Mouse (Mus musculus) lung, postnatal 25 days (tissue): ENCODE data around the gene Tmem270.
A peak's percentile ranks its signal among the peaks of the same experiment; 100 is the strongest.

Source experiments
- DNase-seq: peaks from one replicate; pipeline ENCODE4 v3.0.0; 2022; ENCODE audit warnings: low spot score

Gene Tmem270

DNA sequence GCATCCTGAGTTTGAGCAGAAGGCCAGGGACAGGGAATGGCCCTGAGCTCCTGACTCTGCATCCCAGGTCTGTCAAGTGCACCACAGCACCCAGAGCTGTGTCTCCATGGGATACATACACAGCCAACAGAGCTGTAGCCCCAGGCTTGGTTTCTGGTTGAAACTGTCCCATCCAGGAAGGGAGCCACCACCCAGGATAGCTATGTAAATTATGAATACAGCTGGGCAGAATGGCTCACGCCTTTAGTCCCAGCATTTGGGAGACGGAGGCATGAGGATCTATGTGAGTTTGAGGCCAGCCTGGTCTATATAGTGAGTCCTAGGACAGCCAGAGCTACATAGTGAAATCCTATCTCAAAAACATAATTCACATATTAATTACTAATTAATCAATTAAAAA lies 23.5 kb upstream of the Tmem270 start:
- no peak for DNase-seq

DNA sequence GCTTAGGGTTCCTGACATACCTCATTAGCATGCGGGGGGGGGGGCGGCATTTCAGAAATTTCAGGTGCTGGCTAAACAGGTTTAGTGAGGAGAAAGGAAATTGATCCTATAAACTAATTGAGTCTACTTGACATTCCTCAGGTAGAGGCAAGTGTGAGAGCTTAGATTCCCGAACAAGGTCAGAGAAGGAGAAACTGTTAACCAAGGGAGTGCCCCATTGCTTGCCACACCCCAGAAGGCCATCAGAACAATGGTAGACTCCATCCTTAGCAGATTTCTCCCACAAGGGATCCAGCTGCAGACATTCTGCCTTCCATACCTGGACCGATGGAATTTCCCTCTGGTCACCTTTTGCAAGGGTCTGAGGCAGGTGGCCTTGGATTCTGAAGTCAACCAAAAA lies 20.2 kb upstream of the Tmem270 start:
- DNase-seq, result no peak

DNA sequence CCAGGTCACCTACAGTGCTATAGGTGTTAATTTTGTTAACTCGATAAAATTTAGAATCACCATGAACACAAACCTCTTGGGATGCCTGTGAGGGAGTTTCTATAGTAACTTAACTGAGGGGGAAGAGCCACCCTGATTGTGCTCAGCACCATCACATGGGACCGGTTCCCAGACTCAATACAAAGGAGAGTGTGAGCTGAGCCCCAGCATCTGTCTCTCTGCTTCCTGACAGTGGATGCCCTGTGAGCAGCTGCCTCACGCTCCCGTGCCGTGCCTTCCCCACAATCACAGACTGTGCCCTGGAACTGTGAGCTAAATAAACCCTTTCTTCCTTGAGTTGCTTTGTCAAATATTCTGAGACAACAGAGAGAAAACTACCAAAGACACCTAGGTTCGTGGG lies 16.6 kb upstream of the Tmem270 start:
- no peak for DNase-seq

DNA sequence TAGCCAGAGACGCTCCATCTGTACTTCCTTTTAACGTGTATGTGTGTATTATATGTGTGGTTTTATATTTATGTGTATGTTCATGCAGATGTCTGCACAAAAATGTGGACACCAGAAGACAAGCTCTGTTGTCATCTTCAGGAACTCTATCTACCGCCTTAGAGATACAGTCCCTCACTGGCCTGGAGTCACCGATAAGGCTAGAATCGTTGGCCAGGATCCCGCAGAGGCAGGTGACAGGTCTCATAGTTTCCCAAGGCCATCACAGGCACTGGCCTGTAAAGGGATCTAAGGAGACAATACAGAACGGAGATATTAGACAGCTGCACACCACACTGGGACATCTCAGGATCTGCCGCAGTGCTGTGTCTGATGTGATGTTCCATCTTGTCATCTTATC lies 14.6 kb upstream of the Tmem270 start:
- no peak for DNase-seq

DNA sequence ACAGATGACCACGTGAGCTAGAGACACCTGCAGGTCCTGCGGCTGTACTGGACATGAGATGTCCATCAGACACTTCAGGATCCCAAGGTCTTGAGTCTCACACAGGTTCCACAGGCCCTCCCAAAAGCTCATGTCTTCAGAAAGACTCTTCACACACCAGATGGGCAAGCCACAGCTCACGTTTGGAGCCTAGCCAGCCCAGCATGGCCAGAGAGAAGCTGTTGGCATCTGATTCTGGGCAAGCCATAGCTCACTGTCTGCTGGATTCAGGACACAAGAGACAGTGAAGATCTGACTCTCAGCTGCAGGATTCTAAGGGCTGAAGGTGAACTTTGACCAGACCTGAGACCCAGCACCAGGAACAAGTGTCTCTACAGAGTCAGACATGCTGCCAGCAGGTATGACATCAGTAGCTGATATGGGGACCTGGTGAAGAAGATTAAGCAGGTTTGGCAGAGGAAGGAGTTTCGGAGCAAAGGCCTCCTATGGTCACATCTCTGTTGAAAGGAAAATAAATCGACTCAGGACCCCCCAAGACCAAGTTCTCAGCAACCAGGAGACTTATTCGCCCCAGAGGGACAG lies 13.7 kb upstream of the Tmem270 start:
- DNase-seq, result no peak

DNA sequence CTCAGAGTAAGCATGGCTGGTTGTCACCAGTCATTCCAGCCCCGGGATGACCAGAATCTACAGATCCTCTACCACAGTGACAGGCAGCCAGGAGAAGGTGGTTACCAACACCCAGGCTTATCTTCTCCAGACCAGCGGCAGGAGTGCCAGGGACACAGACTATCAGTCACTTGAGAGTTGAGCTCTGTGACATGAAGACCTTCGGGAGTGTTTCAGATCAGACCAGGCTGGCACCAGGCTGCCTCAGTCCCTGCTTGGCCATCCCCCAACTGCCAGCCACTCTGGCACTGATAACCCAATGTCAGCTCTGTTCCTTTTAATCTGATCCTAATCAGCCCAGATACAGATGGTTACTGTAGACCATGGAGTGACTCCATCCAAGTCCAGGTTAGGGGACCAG lies 12.6 kb upstream of the Tmem270 start:
- DNase-seq, result no peak

DNA sequence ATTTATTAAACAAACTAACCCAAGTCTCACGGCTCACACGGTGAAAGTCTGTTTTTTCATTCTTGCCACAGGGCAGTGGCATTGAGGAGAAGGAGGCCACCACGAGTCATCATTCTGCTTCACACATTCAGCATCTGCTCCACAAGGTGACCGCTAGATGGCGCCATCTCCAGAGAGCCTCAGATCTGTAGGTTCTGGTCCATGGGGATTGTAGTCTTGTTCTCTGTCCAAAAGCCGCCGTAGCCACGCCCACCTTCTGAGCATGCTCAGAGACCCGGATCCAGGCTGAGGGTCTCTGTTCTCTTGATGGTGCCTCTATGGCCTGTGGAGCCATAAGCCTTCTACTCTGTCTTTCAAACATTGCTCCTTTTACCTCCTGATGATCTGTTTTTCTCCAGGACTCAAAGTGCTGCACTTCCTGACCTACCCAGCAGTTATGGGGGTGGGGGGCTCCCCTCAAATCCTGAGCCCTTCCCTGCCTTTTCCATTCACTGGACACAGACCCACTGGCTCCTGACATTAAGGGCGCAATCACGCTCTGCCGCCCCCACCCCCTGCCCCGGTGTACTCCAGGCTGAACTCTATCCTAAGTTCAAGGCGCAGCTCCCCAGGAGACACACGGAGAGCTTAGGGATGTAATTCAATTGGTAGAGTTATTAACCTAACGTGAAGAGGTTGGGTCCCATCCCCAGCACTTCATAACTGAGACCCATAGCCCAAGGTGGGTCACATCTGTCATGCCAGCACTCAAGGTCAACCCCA lies 11.7 kb upstream of the Tmem270 start:
- DNase-seq, result peak; percentile 71

DNA sequence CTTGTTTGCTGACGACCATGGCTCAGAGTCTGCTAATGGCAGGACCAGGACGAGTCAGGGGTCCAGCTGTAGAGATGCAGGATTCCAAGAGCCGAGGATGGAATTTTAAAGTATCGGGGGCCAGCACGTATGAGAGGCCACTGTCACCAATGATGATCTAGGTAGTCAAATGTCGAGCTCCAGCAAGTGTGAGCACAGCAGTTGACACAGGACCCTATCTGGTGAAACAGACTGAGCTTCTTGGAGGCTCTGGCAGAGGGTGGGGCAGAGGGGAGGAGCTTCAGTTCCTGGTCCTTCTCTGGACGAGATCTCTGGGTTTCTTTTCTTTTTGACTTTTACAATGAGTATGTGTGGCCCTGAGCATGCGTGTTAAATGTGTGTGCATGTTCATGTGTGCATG lies 8.8 kb upstream of the Tmem270 start, which contains the start of gene Cldn13:
Gene Cldn13, minus strand, starts transcription at position 216 of the 400 bp plus-strand sequence.
- no peak for DNase-seq

DNA sequence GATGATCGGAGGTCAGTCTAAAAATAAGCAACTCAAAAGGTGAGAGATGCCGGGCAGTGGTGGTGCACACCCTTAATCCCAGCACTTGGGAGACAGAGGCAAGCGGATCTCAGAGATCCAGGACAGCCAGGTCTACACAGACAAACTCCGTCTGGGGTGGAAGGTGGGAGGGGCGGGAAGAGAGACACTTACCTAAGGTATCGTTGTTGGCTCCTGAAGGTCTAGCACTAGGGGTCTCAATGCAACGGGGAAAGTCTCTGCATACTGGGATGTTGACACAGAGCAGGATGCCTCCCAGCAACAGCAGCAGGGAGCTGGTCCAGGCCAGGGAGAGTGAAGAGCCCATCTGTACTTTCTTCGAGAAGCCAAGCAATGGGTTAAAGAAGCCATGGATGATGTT lies 8.0 kb upstream of the Tmem270 start:
- no peak for DNase-seq

DNA sequence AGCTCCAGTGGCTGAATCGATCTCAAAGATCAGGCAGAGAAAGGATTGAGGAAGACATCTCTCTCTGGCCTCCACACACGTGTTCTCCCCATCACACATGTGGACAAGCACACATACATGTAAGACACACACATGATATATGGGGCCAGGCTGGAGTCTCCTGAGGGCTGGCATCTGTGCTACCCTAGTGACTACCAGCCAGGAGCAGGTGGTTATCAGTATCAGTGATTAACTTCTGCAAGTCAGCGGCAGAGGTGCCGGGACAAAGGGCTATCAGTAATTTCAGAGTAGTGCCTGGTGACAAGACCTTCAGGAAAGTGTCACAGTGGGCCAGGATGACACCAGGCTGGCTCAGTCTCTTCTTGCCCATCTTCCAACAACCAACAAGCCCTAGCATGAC lies 7.2 kb upstream of the Tmem270 start:
- DNase-seq, result no peak

DNA sequence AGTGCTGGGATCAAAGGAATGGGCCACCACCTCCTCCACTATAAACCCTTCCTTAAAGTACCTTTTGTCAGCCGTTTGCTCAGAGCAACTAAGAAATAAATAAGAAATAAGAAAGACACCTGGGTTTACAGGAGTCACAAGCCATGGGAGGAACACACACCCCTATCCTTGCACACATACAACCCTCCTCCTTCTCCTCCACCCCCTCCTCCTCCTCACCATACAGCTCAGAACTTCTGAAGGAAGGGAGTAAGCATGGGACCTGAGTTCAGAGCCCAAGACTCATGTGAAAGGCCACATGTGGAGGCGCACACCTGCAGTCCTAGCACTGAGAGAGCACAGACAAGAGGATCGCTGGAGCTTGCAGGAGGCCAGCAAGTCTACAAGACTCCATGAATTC lies 6.8 kb upstream of the Tmem270 start:
- no peak for DNase-seq

DNA sequence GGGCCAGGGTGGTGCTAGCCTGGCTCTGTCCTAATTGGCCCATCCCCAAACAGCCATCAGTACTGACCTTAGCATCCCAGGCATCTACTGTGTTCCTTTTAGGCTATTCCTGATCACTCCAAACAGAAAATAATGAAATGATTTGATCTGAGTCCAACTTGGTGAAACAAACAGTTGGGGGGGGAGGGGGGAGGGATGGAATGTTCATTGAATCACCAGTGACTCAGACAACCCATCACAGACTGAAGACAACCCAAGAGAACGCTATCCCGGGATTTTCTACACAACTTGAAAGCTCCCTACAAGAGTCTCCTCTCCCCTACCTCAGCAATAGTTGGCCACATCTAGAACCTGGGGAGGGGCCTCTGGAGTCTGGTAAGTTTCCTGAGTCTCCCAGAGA lies 5.4 kb upstream of the Tmem270 start:
- no peak for DNase-seq

DNA sequence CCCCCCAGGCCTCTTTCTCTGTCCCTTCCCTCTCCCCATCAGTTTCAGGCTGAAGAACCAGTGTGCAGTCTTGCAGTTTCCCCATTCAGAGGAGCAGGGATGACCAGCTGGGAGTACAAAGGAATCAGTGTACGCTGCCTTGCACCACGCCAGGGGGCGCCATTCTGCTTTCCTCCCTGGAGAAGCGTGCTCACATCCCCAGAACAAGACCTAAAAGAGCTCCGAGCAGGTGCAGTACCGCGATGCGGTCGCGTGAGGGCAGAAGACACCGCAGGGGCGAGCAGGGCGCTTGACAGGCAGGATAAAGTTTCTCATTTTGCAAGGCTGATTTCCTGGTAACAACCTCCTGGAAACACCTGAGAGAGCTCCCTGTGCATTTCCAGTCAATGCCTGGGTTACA lies 602 bp upstream of the Tmem270 start:
- DNase-seq, result peak; percentile 93

DNA sequence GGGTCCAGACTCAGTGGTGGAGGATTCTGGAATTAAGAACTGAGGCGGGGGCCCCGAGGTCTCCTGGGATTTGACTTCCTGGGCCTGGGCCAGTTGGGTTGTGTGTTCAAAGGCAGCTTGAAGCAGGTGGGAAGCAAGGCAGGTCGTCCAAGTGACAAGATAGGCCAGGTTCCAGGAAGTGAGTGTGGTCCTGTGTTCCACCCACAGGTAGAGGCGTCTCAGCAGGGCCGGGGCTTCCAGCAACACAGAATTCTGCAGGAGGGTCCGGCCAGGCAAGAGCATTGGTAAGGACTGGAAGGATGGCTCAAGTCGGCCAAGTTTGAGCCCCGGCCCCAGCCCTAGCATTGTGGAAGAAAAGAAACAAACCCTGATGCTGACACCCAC lies 4.9 kb downstream of the Tmem270 start:
- DNase-seq, result no peak

DNA sequence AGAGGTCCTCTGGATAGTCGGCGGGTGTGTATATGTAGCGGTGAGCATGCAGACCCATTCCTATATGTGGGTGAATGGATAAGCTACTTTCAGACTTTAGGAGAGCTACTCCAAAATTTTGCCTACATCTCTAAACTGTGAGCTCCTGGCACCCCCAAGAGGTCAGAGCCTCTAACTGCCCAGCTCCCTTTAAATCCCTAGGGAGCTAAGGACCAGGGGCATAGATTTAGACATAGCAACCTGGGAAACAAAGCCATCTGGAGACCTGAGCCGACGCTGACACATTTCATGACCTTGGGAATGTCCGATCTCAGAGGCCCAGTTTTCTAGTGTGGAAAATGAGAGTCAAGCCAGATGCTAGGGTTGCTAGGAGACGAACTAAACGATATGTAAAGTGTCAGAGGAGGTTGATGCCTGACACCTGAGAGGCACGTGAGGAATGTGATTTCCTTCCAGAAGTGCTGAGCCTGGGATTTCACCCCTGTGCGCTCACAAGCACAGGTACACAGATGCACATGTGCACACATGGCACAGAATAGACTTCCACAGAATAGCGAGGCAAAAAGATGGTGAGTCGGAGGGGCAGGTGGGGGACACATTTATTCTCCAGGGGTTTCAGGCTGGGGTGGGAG lies 5.4 kb downstream of the Tmem270 start:
- DNase-seq, result peak; percentile 65

DNA sequence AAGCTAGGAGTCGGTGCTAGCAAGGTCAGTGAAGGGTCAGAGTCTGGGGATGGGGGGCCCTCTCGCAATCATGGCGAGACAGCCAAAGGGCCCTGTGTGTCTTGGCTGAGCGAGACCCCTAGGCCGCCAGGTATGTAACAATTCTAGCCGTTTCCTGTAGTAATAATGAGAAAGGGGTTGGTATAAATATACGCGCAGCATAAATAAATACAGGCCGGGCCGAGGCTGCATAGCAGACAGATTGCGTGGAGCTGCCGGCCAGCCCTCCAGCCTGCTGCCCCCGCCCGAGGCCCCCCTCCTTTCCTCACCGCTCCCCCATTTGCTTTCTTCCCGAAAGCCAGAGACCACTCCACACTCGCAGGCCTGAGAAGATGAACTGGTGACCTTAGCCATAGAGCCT lies 8.9 kb downstream of the Tmem270 start:
- no peak for DNase-seq

DNA sequence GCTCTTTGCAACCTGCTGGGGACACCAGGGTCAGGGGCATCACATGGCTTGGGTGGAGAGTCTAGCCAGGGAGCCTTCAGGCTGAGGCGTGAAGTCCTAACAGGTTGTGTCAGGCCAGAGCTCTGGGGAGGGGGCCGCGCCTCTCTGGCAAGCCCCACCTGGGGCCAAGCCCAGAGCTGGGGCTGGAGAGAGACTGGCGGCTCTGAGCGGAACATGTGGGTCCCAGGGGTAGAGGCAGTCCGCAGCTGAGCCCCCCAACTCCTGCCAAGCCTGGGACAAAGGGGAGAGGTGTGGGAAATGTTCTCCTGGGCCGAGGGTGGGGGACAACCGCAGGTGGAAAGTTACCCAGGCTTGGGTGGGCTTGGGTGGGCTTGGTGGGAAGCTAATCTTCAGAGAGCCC lies 9.6 kb downstream of the Tmem270 start:
- DNase-seq, result no peak

DNA sequence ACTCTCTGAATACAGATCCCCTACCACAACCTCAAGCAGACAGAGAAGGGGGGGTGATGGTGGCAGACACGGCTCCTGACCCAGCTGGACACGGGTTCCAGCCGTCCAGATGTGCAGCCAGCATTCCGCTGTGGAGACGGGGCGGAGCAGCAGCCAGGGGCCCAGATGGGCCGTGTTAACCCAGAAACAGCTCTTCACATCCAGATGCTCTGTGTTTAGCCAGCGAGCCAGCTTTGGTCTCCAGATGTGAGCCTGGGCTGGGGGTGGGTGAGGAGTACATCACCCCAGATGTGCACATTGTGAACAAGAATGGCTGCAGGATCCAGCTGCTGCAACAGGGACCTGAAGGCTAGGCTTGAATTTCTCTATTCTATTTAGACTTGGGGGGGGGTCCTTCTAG lies 11.2 kb downstream of the Tmem270 start:
- DNase-seq, result peak; percentile 31

DNA sequence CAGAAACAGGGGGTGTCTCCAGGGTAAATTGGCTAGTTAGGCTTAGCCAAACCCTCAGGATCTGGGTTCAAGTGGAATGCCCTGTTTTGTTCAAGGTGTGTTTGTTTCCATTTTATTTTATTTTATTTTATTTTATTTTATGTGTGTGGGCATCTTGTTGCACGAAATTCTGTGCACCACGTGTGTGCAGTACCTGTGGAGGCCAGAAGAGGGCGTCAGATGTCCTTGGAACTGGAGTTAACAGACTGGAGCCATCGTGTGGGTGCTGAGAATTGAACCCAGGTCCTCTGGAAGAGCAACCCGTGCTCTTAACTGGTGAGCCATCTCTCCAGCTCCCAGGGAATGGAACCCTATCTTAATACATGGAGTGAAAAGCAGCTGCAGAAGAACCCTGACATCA lies 13.8 kb downstream of the Tmem270 start:
- no peak for DNase-seq

DNA sequence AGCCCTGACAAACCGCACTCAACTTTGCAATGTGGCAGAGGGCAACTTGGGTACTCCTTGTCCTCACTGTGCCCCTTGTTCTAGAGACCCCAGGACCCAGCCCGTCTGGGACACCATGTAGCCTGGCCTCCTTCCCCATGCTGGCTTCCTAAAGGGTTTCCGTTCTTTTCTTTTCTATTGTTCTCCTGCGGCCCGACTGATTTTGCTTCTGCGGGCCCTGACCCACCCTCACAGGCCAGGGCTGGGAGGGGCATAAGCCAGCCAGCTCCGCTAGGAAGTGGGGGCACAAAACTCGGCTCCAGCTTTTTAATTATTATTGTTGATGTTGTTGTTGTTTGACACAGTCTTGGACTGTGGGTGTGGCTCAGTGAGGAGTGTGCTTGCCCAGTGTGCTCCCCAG lies 15.0 kb downstream of the Tmem270 start:
- DNase-seq, result peak; percentile 75

DNA sequence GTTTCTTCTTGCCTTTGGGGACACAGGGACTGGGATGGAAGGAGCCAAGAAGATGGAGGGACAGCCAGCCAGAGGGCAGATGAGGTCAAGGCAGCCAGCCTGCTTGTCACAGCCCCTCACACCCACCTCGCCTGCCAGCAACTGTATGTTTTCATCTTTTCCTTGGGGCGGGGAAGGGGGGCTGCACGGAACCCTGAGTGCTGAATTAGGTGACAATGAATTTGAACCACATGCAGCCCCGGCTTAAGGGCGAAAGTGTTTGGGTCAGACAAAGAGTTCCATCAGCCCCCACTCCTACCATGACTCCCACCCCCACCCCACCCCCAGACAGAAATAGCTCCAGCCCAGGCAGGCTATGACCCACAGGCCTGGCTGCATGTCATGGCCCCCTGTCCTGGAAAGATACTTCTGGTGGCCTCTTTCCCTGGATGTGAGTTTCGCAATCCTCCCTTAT lies 15.9 kb downstream of the Tmem270 start:
- DNase-seq, result peak; percentile 67

DNA sequence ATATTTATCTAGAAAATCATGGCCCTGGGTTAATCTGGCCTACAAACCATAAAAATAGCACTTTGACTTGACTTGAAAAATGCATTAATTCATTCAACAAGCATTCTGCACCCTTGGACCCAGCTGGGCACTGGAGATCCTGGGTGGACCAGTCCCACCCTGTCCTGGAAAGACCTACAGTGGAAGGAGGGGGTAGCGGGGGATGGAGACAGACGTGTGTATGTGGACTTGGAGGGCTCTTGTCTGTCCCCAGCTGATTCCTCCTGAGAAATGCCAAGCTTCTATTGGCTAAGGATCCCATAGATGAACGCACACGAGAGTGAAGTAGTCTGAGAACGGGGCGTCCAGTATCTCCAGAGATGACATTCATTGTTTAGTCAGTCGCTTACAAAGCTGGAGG lies 18.0 kb downstream of the Tmem270 start:
- DNase-seq, result peak; percentile 60
